ENCODE assay signal across 1 mouse cellular context in the genomic region with DNA sequence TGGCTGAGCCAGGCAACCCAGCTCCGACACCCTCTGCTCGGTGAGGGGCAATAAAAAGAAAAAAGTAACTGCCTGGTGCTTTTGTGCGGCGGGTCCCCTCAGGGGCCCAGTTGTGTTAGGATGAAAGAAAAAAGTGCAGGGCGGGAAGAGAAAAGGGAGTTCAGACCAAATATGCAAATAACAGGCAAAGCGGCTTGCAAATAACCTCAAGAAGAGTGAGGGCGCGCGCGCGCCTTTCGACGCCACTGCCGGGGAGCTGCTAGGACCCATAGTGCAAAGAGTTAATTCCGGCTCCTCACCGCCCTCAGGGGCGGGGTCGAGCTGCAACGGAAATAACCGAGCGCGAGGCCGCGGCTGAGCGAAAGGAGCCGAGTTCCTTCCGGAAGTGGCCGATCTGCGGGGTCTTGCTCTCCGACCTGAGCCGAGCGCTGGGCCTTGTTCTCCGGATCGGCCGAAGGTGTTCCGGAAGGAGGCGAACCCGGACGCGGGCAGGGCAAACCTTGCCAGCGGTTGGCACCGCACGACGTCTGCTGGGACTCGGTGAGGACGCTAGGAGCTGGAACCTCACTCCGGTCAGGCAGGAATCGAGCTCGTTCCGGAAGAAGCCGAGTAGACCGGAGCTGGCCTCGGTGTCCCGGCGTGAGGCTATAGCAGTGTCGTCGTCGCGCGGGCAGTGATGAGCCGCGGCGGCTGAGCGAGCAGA.
TF ChIP-seq lines count a peak whose summit lies in the region.

A gene (plus strand): TSS at position 361 of the 703 bp plus-strand sequence.

TF ChIP-seq in myocyte, 11 proteins besides CTCF, POLR2A, EP300 and RAD21 (continued from another document):
- TF ChIP-seq CEBPB (IDR thresholded peaks at IDR 0.05; ENCODE audit: insufficient read depth, poor library complexity, severe bottlenecking) (no peak), SRF (IDR thresholded peaks at IDR 0.05; ENCODE audit: control insufficient read depth, insufficient read length, low read depth) (peak; percentile 18)
